Mouse (Mus musculus): ENCODE data around the gene B4gat1.

DNA sequence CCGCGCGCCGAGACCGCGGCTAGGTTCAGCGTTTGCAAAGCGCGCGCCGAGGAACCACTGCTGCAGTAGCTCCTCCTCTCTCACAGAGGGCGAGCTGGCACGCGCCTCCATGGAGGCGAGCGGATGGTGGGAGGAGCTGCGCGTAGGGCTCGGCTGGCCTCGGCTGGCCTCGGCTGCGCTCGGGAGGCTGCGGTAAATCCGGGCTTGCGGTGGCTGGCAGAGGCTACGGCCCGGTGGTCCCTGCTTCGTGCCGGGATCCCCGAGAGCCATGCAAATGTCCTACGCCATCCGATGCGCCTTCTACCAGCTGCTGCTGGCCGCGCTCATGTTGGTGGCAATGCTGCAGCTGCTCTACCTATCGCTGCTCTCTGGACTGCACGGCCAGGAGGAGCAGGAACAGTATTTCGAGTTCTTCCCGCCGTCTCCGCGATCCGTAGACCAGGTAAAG, at the start of gene B4gat1, which contains the start of gene AC124502.3:
- TF ChIP-seq POLR2A (IDR thresholded peaks at IDR 0.05; ENCODE audit: borderline replicate concordance, control insufficient read depth, low read depth, low read length) = peak; percentile 45; the same call in 1 of the 2 replicates
- peak; percentile 34; the same call in 1 of the 2 replicates for TF ChIP-seq CTCF (IDR thresholded peaks at IDR 0.05; ENCODE audit: control insufficient read depth, insufficient read depth, low read length)
